Mouse (Mus musculus): ENCODE results near the gene Eif5.

- no peak for TF ChIP-seq POLR2A (IDR thresholded peaks at IDR 0.05; ENCODE audit: control insufficient read depth, low read depth, low read length)
- no peak for TF ChIP-seq CTCF (IDR thresholded peaks at IDR 0.05; ENCODE audit: control insufficient read depth, insufficient read depth, insufficient replicate concordance, low read depth, low read length)
Measured at GRCm38 (mm10) chr12:111518391-111518790, 19.4 kb upstream of the Eif5 start.

All from testis, adult 2 months (tissue).